Mouse (Mus musculus): ENCODE measurements around the gene Foxj1. TPM values are rescaled to one million over a fixed set of nuclear protein-coding genes. Genes with fewer than 3 reads are reported as not detected.

Gene Foxj1
- polyA plus RNA-seq, 1 experiment = not detected

- 36% methylated on average over 31 of the region's 31 CpGs for WGBS
- TF ChIP-seq POLR2A (IDR thresholded peaks at IDR 0.05; ENCODE audit: insufficient read depth, low read depth, low read length) (no peak), CTCF (IDR thresholded peaks at IDR 0.05; ENCODE audit: insufficient read depth, low read depth, low read length) (no peak)
- Histone ChIP-seq H3K4me3 (ENCODE audit: insufficient read depth, low read depth, low read length) (no peak overlapping the region), H3K4me1 (ENCODE audit: control insufficient read depth, insufficient read depth, low read length) (peaks cover 47% of the 10 kb centered on the region), H3K27ac (ENCODE audit: insufficient read depth, low read depth, low read length) (no peak overlapping the region)
Observed at GRCm38 (mm10) chr11:116333526-116334416, 1.4 kb downstream of the Foxj1 start.

GRCm38 (mm10) chr11:116332983-116333270 lies 2.3 kb downstream of the Foxj1 start:
- TF ChIP-seq CTCF (IDR thresholded peaks at IDR 0.05; ENCODE audit: insufficient read depth, low read depth, low read length) (no peak), POLR2A (IDR thresholded peaks at IDR 0.05; ENCODE audit: insufficient read depth, low read depth, low read length) (no peak)
- Histone ChIP-seq H3K4me3 (ENCODE audit: insufficient read depth, low read depth, low read length) (no peak overlapping the region), H3K27ac (ENCODE audit: insufficient read depth, low read depth, low read length) (no peak overlapping the region), H3K4me1 (ENCODE audit: control insufficient read depth, insufficient read depth, low read length) (peaks cover 47% of the 10 kb centered on the region)
- 78% methylated on average over 3 of the region's 3 CpGs for WGBS

GRCm38 (mm10) chr11:116332232-116332982 lies 2.8 kb downstream of the Foxj1 start:
- TF ChIP-seq CTCF (IDR thresholded peaks at IDR 0.05; ENCODE audit: insufficient read depth, low read depth, low read length) (no peak), POLR2A (IDR thresholded peaks at IDR 0.05; ENCODE audit: insufficient read depth, low read depth, low read length) (no peak)
- no peak overlapping the region for H3K27ac ChIP-seq (ENCODE audit: insufficient read depth, low read depth, low read length)
- H3K4me3 ChIP-seq (ENCODE audit: insufficient read depth, low read depth, low read length) = no peak overlapping the region
- H3K4me1 ChIP-seq (ENCODE audit: control insufficient read depth, insufficient read depth, low read length) = peaks cover 47% of the 10 kb centered on the region
- WGBS = 44% methylated on average over 19 of the region's 19 CpGs

GRCm38 (mm10) chr11:116330211-116330518 lies 5.0 kb downstream of the Foxj1 start:
- H3K27ac ChIP-seq (ENCODE audit: insufficient read depth, low read depth, low read length) = no peak overlapping the region
- 61% methylated on average over 7 of the region's 7 CpGs for WGBS
- TF ChIP-seq CTCF (IDR thresholded peaks at IDR 0.05; ENCODE audit: insufficient read depth, low read depth, low read length) = no peak
- TF ChIP-seq POLR2A (IDR thresholded peaks at IDR 0.05; ENCODE audit: insufficient read depth, low read depth, low read length) = no peak
- H3K4me1 ChIP-seq (ENCODE audit: control insufficient read depth, insufficient read depth, low read length) = peaks cover 31% of the 10 kb centered on the region
- H3K4me3 ChIP-seq (ENCODE audit: insufficient read depth, low read depth, low read length) = no peak overlapping the region

- Histone ChIP-seq H3K27ac (ENCODE audit: insufficient read depth, low read depth, low read length) (no peak overlapping the region), H3K4me3 (ENCODE audit: insufficient read depth, low read depth, low read length) (no peak overlapping the region), H3K4me1 (ENCODE audit: control insufficient read depth, insufficient read depth, low read length) (peaks cover 25% of the 10 kb centered on the region)
- TF ChIP-seq POLR2A (IDR thresholded peaks at IDR 0.05; ENCODE audit: insufficient read depth, low read depth, low read length) (no peak), CTCF (IDR thresholded peaks at IDR 0.05; ENCODE audit: insufficient read depth, low read depth, low read length) (no peak)
- WGBS = 53% methylated on average over 18 of the region's 18 CpGs
Observed at GRCm38 (mm10) chr11:116329314-116330210, 5.6 kb downstream of the Foxj1 start.

- TF ChIP-seq POLR2A (IDR thresholded peaks at IDR 0.05; ENCODE audit: insufficient read depth, low read depth, low read length) = no peak
- no peak for TF ChIP-seq CTCF (IDR thresholded peaks at IDR 0.05; ENCODE audit: insufficient read depth, low read depth, low read length)
- Histone ChIP-seq H3K4me1 (ENCODE audit: control insufficient read depth, insufficient read depth, low read length) (peaks cover 9% of the 10 kb centered on the region), H3K4me3 (ENCODE audit: insufficient read depth, low read depth, low read length) (no peak overlapping the region), H3K27ac (ENCODE audit: insufficient read depth, low read depth, low read length) (no peak overlapping the region)
- WGBS = 92% methylated on average over 7 of the region's 7 CpGs
Observed at GRCm38 (mm10) chr11:116326963-116327603, 8.1 kb downstream of the Foxj1 start.

GRCm38 (mm10) chr11:116318719-116319659 lies 16.2 kb downstream of the Foxj1 start:
- TF ChIP-seq POLR2A (IDR thresholded peaks at IDR 0.05; ENCODE audit: insufficient read depth, low read depth, low read length) = no peak
- TF ChIP-seq CTCF (IDR thresholded peaks at IDR 0.05; ENCODE audit: insufficient read depth, low read depth, low read length) = peak; percentile 97
- peaks cover 5% of the 10 kb centered on the region for H3K4me1 ChIP-seq (ENCODE audit: control insufficient read depth, insufficient read depth, low read length)
- no peak overlapping the region for H3K27ac ChIP-seq (ENCODE audit: insufficient read depth, low read depth, low read length)
- 2% methylated on average over 41 of the region's 41 CpGs for WGBS
- peak overlapping the region; percentile 43 for H3K4me3 ChIP-seq (ENCODE audit: insufficient read depth, low read depth, low read length)
